Mouse (Mus musculus) fat pad, adult 2 months (tissue): ENCODE data around the gene Kmt2d.
"Not testable (repeated sequence)": the region's sequence is repeated elsewhere in the genome, so short reads cannot be mapped to it uniquely, and the experiment has no call there.

Source experiments
- DNase-seq: peaks from one replicate; pipeline ENCODE4 v3.0.0-alpha.2; 2011; ENCODE audit warnings: low read depth, low spot score; ENCODE audit errors: extremely low read depth

Gene Kmt2d

DNA sequence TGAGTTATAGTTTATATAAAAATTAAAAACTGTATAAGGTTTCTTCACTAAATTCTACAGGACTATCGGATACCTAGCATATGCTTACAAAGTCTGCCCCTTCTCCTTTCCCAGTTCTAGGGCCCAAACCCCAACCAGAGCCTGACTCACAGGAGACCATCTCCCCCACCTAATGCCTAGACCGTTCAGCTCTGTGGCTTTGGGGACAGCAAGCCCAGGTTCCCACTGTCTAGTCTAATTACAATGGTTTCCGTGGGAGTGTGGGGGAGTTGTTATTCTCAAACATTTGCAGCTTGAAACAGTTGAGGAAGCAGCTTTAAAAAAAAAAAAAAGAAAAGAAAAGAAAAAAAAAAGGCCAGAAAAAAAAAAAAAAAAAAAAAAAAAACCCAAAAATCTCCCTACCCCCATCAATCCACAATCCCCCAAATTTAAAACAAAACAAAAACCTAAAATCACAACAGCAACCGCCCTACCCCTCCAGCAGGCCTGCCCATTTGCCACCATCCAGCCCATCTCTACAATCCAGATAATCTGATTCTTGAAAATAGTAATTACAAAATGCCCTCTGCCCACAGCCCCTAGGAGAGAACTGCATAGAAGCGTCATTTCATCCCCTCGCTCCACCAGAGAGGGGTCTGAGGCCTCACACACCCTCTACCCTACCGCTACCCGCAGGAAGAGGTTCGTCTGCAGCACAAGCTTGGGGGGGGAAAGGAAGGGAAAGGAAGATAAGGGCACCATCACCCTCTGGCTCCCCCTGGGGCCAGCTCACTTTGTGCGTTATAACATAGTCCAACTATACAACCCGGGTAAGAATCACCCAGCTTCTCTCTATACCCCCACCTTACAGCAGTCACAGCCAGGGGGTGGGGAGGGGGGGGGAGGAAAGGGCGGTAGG is 38.6 kb downstream of the Kmt2d start:
- DNase-seq, result no peak

DNA sequence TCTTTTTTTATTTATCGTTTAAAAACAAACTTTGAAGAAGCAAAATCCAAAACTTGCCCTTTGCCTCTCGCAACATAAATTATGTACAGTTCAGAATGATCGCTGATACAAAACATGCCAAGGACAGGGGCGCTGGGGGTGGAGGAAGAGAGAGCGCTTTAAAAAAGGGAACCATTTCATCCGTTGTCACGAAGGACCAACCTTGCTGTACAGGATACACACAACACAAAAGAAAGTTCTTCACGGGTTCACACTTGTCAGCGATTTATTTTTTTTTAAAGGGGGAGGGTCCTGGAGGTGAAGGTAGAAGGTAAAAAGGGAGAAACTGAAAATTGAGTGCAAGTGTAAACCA is 39.3 kb downstream of the Kmt2d start:
- no peak for DNase-seq

DNA sequence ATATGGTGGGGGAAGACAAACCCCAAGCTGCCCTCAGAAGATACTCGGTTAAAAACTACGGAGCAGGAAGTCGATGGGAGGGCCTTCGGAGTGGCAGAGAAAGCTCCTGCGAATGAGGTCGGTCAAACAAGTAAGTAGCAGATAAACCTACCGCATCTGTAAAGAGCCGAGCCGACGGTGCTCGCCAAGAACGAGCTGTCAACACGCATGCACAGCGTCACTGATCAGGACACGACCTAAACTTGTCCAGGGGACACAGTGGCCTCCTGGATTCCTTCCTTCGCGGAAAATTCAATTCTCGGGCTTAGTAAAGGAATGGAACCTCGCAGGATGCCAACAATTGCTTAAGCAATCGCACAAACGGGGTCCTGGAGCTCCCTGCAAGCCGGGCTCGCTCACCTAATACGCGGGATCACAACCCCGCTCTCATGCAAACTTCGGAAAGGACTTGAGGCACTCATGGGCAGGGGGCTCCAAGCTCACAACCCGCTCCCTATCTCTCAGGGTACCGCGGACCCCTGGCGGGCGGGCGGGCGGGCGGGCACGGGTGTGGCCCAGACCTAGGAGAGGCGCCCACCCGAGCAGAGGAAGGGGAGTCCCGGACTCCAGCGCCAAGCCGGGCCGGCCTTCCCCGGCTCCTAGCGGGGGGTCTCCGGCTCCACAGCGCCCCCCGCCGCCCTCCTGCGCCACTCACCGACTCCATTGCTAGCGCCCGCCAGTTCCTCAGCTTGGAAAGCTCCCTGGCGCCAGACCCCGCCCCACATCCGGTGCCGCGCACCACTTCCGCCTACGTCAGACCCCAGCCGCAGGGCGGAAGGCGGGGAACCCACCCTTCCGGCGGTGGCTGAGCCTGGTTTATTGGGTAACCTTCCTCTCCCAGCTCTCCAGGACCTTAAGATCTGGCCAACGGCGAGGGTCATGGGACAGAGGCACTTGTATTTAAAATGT is 40.0 kb downstream of the Kmt2d start, which contains the start of gene Prkag1:
Prkag1 (minus strand) TSS at position 786 of the 948 bp plus-strand sequence.
- peak; percentile 19 for DNase-seq

DNA sequence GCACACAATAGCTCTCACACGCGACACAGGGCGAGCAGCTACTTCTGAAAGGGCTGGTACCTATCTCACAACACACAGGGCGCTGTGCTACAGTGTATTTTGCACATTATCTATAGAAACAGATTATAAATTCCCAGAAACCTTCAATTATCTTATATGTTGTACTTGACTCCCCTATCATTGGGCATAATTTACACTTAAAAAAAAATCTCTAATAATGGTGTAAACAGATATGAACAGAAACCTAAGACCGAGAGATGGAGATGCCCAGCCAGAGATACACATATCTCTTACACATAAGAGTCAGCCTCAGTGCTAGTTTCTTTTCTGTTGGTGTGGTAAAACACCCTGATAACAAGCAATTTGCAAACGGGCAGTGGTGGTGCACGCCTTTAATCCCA is 43.4 kb downstream of the Kmt2d start:
- no peak for DNase-seq

DNA sequence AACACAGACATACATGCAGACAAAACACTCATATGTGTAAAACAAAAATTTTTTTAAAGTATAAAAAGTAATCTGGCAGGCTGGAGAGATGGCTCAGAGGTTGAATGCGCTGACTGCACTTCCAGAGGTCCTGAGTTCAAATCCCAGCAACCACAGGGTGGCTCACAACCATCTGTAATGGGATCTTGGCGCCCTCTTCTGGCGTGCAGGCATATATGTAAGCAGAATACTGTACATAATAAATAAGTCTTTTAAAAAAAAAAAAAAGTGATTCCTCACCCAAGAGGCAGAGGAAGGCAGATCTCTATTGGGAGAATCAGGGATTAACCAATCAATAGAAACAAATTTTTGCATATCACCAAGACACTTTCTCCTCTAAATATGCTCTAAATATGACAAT is 47.6 kb downstream of the Kmt2d start:
- DNase-seq, result no peak

DNA sequence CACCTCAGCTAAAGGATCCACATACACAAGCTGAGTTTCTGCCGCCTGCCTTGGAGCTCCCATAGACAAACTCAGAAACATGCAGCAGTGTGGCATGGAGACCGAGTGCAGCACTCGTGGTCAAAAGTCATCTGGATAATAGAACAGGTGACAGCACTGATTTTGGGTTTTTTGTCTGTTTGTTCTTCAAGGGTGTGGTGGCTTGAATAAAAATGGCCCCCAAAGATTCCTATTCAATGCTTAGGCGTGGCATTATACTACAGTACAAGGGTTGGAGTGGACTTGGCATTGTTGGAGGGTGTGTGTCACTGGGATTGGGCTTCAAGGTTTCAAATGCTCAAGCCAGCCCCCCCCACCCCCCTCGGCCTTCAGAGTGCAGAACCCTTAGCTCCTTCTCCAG is 48.9 kb downstream of the Kmt2d start:
- no peak for DNase-seq

DNA sequence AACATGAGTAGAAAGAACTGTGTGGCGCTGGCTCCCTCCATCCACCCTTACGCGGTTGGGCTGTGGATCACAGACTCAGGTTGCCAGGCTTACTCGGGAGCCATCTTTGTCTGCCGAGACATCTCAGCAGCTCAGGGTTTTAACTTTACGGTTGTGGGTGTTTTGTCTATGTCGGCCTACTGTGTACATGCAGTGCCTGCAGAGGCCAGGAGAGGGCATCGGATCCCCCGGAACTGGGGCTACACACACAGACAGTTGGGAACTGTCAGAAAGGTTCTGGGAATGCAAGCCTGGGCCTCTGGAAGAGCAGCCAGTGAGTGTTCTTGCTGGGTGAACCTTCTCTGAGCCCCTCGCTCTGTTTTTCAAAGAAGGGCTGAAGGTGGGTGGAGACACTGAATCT is 49.6 kb downstream of the Kmt2d start:
- no peak for DNase-seq

DNA sequence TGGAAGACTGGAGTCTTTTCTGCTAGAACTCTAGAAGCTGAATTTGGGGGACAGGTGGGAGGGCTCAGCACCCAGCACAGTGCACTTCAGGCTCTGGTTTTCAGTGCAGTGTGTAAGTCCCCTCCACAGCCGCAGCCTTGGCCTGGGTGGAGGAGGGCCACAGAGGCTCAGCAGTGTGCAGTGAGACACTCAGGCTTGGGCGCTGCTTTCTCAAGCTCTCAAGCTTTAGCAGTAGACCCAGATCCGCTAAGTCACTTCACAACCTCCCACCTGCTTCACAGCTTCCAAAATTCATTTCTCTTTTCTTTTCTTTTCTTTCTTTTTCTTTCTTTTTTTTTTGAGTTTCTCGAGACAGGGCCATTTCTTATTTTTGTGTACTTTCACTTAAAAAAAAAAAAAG is 50.1 kb downstream of the Kmt2d start:
- no peak for DNase-seq

DNA sequence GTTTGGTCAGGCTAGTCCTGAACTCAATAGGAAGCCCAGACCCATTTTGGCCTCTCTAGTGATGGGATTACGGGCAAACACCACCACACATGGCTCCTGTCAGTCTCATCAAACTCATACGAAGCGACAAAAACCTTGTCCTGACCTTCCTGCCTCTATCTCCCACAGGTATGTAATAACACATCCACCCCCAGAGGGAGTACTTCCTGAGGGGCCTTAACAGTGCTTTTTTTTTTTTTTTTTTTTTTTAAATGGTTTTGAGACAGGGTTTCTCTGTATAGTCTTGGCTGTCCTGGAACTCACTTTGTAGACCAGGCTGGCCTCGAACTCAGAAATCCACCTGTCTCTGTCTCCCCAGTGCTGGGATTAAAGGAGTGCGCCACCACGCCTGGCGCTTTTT is 52.8 kb downstream of the Kmt2d start:
- DNase-seq, result no peak

DNA sequence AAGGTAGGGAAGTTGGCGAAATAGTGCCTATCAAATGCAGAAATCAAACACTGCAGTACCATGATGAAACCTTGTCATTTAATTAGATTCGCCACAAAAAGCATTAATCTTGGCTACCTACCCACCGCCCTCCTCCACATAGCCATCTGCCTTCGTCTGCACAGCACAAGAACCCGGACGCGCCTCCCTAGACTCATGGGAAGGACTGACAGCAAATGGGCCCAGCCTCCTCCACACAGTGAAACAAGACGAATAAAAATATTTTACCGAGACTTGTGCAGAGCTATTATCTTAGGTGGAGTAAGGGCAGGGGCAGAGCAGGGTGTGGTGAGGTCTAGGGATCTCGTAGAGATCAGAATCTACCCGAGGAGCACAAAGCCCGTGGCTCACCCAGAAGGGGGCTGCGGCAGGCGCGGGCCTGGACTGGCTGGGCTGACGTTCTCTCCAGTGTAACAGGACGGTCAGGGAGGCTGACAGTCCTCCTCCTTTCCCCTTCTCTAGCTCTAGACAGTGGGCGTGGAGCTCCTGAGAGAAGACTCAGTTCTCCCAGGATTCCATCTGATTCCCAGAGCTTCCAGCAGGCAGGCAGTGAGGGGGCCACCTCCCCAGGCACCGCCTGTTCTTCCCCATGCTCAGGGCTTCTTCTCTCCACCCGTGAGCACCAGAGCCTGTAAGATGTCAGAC is 58.1 kb downstream of the Kmt2d start:
- no peak for DNase-seq

DNA sequence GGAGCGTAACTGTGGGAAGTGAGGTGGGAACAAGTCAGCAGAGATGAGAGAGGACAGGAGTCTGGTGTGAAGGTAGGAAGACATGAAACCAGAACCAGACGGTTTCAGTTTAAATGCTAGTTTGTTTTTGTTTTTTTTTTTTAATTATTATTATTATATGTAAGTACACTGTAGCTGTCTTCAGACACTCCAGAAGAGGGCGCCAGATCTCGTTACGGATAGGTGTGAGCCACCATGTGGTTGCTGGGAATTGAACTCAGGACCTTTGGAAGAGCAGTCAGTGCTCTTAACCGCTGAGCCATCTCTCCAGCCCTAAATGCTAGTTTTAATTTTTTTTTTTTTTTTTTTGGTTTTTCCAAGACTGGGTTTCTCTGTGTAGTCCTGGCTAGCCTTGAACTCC is 60.8 kb downstream of the Kmt2d start:
- not testable (repeated sequence) for DNase-seq

DNA sequence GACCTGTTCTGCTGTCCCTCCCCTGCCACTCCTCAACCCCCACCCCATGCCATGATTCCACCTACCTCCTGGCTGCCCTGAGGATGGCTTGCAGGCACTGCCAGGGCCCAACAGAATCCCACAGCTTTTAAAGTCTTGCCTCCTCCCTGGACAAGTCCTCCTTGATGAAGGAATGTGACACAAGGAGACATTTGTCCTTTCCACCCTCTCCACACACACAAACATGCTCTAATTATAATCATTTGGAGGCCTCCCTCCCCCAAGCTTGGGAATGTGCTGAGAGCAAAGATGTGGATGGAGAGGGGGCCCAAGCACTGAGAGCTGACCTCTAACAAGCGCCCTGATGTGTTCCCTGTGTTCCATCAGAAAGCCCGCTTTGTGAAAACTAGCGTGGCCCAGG is 61.6 kb downstream of the Kmt2d start, which contains the start of gene Ddn:
Ddn (minus strand) TSS at position 101 of the 400 bp plus-strand sequence.
- DNase-seq, result no peak

DNA sequence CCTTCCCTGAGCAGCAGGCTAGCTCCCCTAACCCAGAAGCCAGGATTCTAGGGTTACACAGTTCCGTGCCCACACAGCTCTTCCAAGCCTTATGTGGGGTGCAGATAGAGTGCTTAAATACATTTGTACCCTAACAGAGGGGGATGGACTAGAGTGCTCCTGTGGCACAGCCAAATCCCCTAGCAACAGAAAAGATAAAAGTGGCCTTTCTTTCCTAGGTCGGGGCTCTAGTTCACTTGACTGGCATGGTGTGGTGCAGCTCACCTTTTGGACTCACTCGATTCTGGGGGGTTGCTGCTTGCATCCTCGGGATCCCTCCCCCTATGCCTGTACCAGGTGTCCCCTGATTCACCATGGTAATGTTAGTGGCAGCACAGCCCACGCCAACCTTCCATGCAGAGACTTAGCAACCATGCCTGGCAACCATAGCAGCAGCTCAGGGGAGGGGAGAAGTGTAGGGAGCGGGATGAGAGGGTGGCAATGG is 62.3 kb downstream of the Kmt2d start:
- no peak for DNase-seq

DNA sequence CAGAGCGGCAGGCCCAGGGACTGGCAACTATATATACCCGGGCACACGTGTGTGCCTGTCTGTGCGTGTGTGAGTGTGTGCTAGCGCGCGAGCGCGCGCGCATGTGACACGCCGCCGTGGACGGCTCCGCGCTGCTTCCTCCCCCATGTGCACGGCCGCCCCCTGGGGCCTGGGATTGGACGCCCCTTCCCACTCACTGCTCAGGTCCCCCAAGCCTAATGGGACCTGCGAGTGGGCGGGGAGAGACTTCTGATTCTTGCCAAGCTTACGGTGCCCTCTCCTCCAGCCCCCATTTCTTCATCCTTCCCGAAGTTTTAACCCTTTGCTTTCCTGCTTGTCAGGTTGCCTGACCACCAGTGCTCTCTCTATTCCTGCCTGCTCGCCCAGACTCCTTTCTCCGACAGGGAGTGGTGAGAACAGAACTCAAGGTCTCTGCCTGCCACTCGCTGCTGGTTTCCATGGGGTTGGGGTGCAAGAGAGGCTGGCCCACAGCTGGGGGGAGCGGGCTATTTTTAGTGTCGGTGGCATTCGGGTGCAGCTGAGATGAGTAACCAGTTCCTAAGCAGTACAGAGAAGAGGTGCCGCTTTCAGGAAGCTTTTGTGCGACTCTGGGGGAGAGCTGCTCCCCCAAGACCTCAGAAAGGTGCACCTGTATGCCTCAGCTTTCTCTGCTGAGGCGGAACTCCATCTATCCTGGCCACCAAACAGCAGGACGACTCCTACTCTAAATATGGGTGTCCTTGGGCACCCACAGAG is 62.9 kb downstream of the Kmt2d start:
- no peak for DNase-seq

DNA sequence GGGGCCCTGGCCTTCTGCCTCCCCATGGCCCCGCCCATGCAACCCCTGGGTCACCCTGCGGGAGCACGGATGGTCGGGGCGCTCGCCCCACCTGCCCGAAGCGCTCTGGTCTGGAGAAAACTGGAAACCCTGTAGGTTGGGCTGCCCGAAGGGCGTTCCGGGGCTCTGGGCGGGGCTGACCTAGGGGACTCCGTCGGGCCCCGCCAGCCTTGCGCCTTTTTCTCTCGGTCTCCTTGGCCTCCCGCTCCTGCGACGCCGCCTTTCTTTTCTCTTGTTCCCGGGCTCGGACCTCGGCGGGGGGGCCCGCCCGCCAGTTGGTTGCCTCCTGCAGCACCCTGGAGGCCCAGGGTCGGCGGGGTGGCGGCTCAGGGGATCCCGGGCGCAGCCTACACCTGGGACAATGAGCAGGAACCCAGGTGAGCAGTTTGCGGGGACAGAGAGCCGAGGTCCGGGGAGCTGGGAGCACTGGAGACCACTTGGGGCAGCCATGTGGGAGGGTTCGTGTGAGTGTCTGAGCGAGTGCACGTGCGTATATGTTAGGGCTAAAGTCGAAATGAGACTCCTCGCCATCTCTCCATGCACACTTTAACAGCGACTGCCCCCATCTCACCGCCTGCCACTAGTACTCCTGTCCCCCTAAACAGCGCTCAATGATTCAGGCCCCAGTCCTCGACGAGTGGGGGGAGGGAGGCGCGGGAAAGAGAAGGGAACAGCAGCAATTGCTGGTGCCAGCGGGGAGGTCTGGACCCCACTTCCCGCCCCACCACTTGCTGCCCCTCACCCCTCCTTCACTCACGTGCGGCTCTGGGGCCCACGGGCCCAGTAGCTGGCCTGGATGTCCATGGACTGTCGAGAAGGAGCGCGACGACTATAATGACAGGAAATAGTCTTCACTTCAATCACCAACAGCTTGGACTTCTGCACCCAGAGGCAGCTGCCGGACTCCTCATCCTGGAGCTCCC is 63.9 kb downstream of the Kmt2d start:
- DNase-seq, result no peak

DNA sequence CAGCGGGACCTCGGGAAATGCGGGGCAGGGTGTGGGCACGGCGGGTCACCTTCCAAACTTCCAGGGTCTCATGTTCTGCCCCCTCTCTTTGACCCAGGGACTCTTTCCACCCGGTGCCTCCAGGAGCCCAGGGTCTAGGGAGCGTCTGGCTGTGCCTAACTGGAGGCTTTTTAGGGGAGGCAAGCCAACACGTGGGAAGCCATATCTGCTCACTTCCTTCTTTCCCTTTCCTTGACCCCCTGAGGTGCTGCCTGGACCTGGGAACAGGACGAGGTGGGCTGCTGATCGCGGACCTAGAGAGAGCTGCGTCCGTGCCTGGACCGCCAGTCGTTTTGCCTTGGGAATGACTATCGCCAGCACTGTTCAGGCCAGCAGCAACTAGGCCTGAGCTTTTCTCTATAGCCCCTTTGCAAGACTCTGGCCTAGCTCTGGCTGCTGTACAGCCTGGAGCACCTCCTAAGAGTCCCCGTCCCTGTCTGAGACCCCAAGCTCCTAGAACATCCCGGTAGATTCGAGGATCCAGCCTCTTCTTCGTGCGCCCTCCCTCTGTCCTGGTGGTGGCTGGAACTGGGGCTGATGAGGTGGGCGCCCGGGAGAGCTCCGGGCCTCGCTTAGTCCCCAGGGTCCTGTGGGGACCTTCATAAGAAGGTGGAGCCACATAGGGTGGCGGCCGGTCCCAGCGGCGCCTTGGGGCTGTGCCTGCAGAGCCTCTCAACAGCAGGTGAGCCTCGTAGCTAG is 64.8 kb downstream of the Kmt2d start:
- DNase-seq, result no peak

DNA sequence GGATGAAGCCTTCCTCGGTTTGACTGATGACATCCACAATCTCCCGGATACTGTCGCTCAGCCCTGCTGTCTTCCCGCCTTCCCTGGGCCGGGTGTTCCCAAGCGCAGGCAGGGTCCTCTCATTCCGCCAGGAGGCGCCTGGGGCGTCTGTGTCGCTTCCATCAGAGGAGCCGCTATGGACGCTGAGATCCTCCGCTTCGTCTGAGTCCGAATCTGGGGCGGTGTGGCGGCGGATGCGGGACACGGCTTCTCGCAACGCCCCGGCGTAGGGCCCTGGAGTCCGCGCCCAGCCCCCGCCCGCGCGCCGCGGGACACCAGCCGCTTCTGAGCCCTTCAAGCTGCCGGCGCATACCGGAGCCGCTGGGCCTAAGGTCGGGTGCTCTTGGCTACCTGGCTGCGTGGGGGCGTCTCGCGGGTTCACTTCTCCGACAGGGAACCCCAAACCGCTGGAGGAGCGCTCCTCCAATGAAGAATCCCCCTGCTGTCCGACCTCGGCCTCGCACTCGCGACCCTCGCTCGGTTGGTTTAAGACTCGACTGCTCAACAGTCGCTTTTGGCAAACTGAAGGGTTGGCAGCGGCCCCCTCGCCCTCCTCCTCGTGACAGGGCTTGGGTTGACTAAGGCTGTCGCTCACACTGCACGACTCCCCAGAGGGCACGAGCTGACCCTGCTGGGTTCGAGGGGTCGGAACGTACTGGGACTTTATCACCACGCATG is 65.5 kb downstream of the Kmt2d start:
- DNase-seq, result no peak

DNA sequence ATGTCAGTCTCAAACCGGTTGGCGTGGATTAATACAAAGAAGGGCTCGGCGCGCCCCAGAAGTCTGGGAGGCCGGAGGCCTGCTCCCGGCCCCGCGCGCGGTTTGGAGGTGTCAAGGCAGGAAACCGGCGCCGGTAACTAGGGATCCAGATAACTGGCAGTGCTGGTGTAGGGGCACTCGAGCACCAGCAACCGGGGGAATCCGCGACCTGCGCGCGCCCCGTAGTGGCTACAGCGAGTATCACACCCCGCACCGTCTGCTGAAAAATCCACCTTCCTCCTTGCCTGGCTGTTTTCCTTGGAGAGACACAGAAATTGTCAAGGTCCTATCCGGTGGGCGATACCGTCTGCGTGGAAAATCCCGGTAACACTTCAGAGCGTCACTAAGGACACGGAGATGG is 67.0 kb downstream of the Kmt2d start:
- no peak for DNase-seq
